Mouse (Mus musculus) left cerebral cortex, postnatal 36 days (tissue): ENCODE measurements around the gene Serpinb6b. TPM values are rescaled to one million over a fixed set of nuclear protein-coding genes. Genes with fewer than 3 reads are reported as not detected.

ENCODE experiments used
- DNase-seq, 2 experiments: peaks; one replicate each; pipeline ENCODE4 v3.0.0; 2021 to 2022; ENCODE audit warnings: low spot score in 2 of 2, mixed read lengths in 1 of 2
- intact Hi-C: fragments of 180-260 bp; cut with DNase I; formaldehyde crosslinking; loops from one replicate; pipeline ENCODE4 v1.15.1; 2025
- total RNA-seq, 2 experiments: library from RNA; stranded (reverse); gene quantifications; 2 replicates each; pipeline ENCODE4 v1.2.3; 2021

Serpinb6b gene
- total RNA-seq, 2 experiments from 2014 or later = 1.7 to 3.2 TPM

- DNase-seq = no peak
- intact Hi-C loops = no loop called here
Measured at GRCm38 (mm10) chr13:33026427-33027057, 61.5 kb downstream of the Serpinb6b start.

DNA sequence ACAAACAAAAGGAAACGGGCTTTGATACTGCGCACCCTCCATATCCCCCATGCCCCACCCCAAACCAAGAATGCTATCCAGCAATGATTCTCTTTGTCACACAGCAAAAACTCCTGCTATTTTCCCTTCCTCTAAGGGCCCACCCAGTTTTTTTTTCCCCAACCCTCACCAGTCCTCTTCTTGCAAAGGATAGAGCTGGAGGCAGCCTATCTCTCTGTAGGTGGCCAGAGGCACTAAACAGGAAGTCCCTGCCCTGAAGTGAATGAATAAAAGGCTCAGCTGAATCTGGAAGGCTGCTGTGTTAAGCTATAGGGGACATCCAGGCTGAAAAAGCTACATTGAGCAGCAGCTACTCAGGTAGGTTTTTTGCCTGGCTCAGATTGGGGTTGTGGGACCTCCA is 62.2 kb downstream of the Serpinb6b start, which contains the start of gene Serpinb9b:
TSS of gene Serpinb9b (plus strand) at position 173 of the 400 bp plus-strand sequence.
- intact Hi-C loops = no loop called here
- DNase-seq = no peak

DNA sequence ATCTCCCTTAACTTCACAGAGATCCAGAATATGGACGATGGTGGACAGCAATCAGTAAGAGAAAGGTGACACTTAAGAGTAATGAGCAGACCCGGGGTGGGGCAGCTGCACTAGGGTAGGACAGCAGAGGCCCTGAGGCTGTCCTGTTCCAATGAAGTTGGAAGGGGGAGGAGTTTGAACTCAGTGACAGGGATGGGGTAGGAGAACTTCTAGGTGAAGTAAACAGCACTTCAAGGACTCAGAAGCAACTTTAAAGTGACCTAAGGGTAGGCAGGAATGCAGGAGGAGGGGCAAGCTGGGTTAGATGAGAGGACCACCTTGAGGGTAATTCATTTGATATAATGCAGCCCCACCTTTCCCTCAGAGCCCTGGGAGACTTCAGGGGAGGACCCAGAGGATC is 63.1 kb downstream of the Serpinb6b start:
- intact Hi-C loops = no loop called here
- DNase-seq = no peak

- no peak for DNase-seq
- intact Hi-C loops = no loop called here
Measured at GRCm38 (mm10) chr13:33028550-33028949, 63.5 kb downstream of the Serpinb6b start.

Other genes with a start within 250 kb of the Serpinb6b start
- gene Mylk4, start 181.3 kb upstream of the Serpinb6b start, total RNA-seq = under 1 TPM; 0.15 to 0.18 TPM
- gene Wrnip1, start 163.2 kb upstream of the Serpinb6b start, total RNA-seq = 10 to 100 TPM; 58.2 to 64.2 TPM
- gene D930007J09Rik, start 162.4 kb upstream of the Serpinb6b start, total RNA-seq = under 1 TPM in 1 of 2 experiments, not detected in 1; 0.99 TPM
- gene Serpinb1a, start 114.0 kb upstream of the Serpinb6b start, total RNA-seq = 1 to 10 TPM; 2.2 to 4.4 TPM
- under 1 TPM in 1 of 2 experiments, not detected in 1; 0.43 TPM for gene Serpinb1c, start 67.0 kb upstream of the Serpinb6b start, total RNA-seq
- 1 to 10 TPM; 4.3 to 4.6 TPM for gene Serpinb9, start 38.0 kb downstream of the Serpinb6b start, total RNA-seq
- not detected for gene Serpinb9b, start 62.2 kb downstream of the Serpinb6b start, total RNA-seq
- gene Serpinb1b, start 113.4 kb downstream of the Serpinb6b start, total RNA-seq = 1 to 10 TPM; 1.2 TPM
- gene Serpinb9c, start 194.5 kb downstream of the Serpinb6b start, total RNA-seq = not detected
- not detected for gene Serpinb9d, start 227.8 kb downstream of the Serpinb6b start, total RNA-seq